Mouse (Mus musculus): ENCODE measurements around the gene Btnl9.

DNA sequence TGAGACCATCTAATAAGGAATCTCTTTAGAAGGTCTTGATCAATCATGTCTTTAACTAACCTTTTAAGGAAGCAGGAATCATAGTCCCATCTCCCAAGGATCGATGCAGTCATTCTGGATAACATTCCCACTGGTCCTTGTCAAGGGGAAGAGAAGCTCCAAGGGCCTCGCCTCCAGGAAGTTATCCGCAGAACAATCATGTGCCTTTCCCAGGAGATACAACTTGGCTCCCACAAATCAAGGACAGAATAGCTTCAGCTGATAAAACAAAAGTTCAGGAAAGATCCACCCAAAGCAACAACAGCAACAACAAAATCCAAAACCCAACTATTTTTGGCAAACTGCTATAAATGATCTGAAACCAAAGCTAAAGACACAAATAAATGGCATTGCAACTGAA lies 67.3 kb downstream of the Btnl9 start:
- no peak for TF ChIP-seq CTCF (IDR thresholded peaks at IDR 0.05; ENCODE audit: extremely low read depth, insufficient read length, insufficient replicate concordance, low read depth, low read length)
- no peak for TF ChIP-seq POLR2A (IDR thresholded peaks at IDR 0.05; ENCODE audit: low read depth, low read length)
